Mouse (Mus musculus) liver, adult 2 months (tissue): ENCODE measurements at regions not wholly inside any gene's neighbourhood (a gene's known extent, or its start where the extent isn't known, plus 50 kb on each side); places are given as distances from the start of the nearest gene placed in this dataset.

Experiments used
- DNase-seq: peaks from one replicate; pipeline ENCODE4 v3.0.0-alpha.2; 2011; ENCODE audit warnings: low read depth, low spot score; ENCODE audit errors: extremely low read depth
- H3K27ac ChIP-seq: fragments of 200-500 bp; replicated peaks from 2 replicates; pipeline ENCODE4 v1.5.1; 2012; ENCODE audit warnings: low read depth, mild to moderate bottlenecking, control low read depth, inconsistent platforms, low read length; ENCODE audit not compliant: insufficient read depth
- H3K27me3 ChIP-seq: fragments of 200-500 bp; 2 replicates; pipeline ENCODE4 v1.6.1; 2012; ENCODE audit warnings: mild to moderate bottlenecking, moderate library complexity, low read length, inconsistent platforms; ENCODE audit not compliant: control insufficient read depth, insufficient read depth
- H3K36me3 ChIP-seq: fragments of 200-500 bp; 2 replicates; pipeline ENCODE4 v1.6.1; 2012; ENCODE audit warnings: low read length, inconsistent platforms; ENCODE audit not compliant: control insufficient read depth, insufficient read depth
- H3K4me1 ChIP-seq: fragments of 200-500 bp; 2 replicates; pipeline ENCODE4 v1.6.1; 2011; ENCODE audit warnings: low read length; ENCODE audit not compliant: control insufficient read depth, insufficient read depth
- H3K4me3 ChIP-seq: fragments of 200-500 bp; 2 replicates; pipeline ENCODE4 v1.5.1; 2011; ENCODE audit warnings: low read depth, mild to moderate bottlenecking, control low read depth, low read length, moderate library complexity; ENCODE audit not compliant: insufficient read depth
- H3K79me2 ChIP-seq: fragments of 200-500 bp; 2 replicates; pipeline ENCODE4 v1.6.1; 2012; ENCODE audit warnings: inconsistent platforms, mild to moderate bottlenecking, low read length, moderate library complexity; ENCODE audit not compliant: control insufficient read depth, insufficient read depth
- H3K9ac ChIP-seq: fragments of 200-500 bp; 2 replicates; pipeline ENCODE4 v1.6.1; 2012; ENCODE audit warnings: low read depth, mild to moderate bottlenecking, control low read depth, inconsistent platforms, low read length
- CTCF ChIP-seq: fragments of 200-500 bp; IDR thresholded peaks from 2 replicates; pipeline ENCODE4 v1.5.1; 2011; ENCODE audit warnings: low read depth, low read length, control low read depth
- POLR2A ChIP-seq: fragments of 200-500 bp; IDR thresholded peaks from 2 replicates; pipeline ENCODE4 v1.6.1; 2011; ENCODE audit warnings: low read length, control low read depth; ENCODE audit not compliant: insufficient read depth; ENCODE audit errors: extremely low read depth
- WGBS: fragments of 180-500 bp; shearing (Covaris S2); methylation state at CpG from one replicate; pipeline ENCODE4 v1.1.7; 2018; 5-methylcytosine and 5-hydroxymethylcytosine counted together

DNA sequence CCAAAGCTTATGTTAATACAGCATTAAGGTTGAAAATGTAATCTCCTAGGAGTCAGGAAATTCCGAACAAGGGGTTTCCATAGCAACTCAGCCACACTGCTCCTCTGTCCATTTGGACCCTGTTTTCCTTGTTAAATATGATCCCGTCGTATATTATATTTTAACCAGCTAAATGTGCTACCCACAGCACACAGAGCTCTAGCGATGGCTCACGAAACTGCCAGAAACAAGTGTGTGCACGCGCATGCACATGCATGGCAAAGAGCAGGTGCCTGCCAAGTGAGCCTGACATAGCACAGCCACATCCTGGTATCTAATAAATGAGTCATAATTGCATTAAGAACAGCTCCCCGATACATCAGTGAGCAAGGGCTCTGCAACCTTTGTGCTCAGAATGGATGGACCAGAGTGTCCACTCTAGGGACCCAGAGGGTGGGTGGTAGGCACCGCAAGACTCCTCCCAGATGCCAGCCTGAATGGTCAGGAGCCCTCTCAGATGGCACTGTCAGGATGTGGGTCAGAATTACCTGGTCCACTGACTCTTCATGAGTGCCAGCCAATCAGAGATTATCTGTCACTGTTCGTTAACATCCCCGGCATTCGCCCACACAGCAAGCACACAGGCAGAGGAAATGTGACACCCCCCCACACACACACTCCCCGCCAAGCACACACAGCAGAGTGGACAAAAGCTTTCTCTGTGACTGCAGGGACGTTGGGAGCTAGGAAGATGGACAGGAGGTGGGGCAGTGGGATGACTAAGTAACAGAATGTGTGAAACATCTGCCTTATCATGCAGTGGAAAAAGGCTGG is 272.8 kb upstream of the Zmiz1 start:
- Histone ChIP-seq H3K9ac (no peak overlapping the region), H3K4me1 (peaks cover 8% of the 10 kb centered on the region), H3K36me3 (no peaks in the 10 kb centered on the region), H3K27me3 (no peaks in the 10 kb centered on the region), H3K4me3 (no peak overlapping the region), H3K79me2 (no peaks in the 10 kb centered on the region), H3K27ac (no peak overlapping the region)
- DNase-seq: no peak
- WGBS: 79% methylated on average over 14 of the region's 14 CpGs
- TF ChIP-seq POLR2A (no peak), CTCF (no peak)

DNA sequence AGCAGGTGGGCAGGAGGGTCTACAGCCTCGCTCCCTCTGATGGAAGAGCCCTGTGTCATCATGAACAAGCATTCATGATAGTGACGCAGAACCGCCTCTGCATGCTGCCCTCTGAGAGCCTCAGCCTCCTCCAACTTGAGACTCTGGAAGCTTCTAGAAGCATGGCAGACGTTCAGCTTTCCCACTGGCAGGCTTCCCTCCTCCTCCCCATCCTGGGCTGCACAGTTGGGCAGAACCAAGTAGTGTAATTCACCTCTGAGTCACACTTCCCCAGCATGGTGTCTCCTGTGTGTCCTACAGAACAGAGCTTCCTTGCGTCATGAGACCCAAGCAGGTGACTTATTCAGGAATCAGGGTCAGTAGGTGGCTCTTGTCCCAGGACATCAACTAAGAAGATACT is 271.3 kb upstream of the Zmiz1 start:
- Histone ChIP-seq H3K27me3 (no peaks in the 10 kb centered on the region), H3K9ac (no peak overlapping the region)
- DNase-seq: no peak

DNA sequence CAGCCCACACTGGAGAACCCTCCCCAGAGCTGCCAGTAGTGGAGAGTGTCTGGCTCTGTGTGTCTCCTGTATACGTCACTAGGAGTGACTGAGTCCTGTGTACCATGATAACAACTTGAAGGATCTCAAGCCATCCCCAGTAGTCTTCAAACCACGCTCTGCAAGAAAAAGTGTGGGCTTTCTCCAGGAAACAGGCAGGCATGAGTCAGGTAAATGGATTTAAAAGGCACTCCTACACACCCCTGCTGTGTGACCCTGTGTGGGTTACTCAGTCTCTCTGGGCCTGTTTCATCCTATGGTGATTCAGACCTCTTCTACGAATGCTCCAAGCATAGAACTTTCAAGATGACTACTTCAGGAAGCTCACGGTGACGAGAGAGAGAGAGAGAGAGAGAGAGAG is 269.7 kb upstream of the Zmiz1 start:
- Histone ChIP-seq H3K79me2 (no peaks in the 10 kb centered on the region), H3K4me3 (no peak overlapping the region), H3K27me3 (no peaks in the 10 kb centered on the region), H3K4me1 (no peaks in the 10 kb centered on the region), H3K27ac (no peak overlapping the region), H3K36me3 (no peaks in the 10 kb centered on the region), H3K9ac (no peak overlapping the region)
- TF ChIP-seq CTCF: no peak
- TF ChIP-seq POLR2A: no peak
- WGBS: 90% methylated on average over 5 of the region's 5 CpGs
- DNase-seq: no peak

More for the DNA sequence above, 271.3 kb upstream of the Zmiz1 start:
- TF ChIP-seq CTCF (no peak), POLR2A (no peak)
- WGBS: 90% methylated on average over 5 of the region's 5 CpGs
- Histone ChIP-seq H3K79me2 (no peaks in the 10 kb centered on the region), H3K4me1 (peaks cover under 1% of the 10 kb centered on the region; the same call in 1 of the 2 replicates), H3K4me3 (no peak overlapping the region), H3K27ac (no peak overlapping the region), H3K36me3 (no peaks in the 10 kb centered on the region)

DNA sequence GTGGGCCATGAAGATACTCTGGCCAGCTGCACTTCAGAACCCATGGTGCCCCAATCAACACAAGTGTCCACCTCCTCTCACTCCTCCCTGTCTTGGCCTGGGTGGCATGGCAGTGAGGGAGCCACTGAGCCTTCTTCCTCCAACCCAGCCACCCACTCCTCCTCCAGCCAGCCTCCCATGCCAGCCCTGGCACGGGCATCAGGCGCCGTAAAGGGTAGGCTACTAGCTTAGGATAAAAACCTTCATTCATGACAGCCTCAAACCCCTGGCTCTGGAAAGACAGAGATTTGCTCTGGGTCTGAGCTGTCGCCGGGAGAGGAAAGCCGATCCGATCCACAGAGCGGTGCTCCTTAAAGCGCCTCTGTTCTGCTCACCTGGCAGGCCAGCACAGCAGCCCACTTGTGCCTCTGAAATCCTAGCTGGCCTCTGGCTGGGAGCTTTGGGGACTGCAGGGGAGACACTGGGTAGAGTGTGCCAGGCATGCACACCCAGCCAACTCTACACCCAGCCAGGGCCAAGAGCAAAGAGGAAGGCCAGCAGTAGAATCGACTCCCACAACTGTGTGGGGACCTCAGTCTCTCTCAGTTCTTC is 268.2 kb upstream of the Zmiz1 start:
- DNase-seq: no peak
- Histone ChIP-seq H3K4me1 (no peaks in the 10 kb centered on the region), H3K27me3 (no peaks in the 10 kb centered on the region), H3K36me3 (no peaks in the 10 kb centered on the region), H3K9ac (no peak overlapping the region), H3K79me2 (no peaks in the 10 kb centered on the region), H3K4me3 (no peak overlapping the region), H3K27ac (no peak overlapping the region)
- 93% methylated on average over 10 of the region's 10 CpGs for WGBS
- TF ChIP-seq CTCF (no peak), POLR2A (no peak)

DNA sequence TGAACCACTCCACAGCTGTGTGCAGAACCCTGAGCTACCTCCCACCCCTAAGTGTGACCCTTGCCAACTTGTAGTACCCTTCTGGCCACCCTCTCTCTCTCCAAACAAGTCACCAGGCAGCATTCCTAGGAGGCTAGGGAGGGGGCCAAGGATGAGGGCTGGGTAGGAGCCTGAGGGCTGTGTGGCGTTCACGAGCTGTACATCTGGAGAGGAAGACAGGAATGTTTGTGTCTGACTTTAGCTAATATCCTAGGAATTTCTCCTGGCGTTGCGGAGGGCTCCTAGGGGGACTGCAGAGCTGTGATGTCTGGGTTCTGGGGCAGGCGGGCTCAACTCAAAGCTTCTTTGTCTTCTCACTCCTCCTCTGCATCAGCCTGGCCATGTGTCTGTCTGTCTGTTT is 262.2 kb upstream of the Zmiz1 start:
- Histone ChIP-seq H3K9ac (no peak overlapping the region), H3K27ac (no peak overlapping the region), H3K4me3 (no peak overlapping the region), H3K36me3 (no peaks in the 10 kb centered on the region), H3K79me2 (no peaks in the 10 kb centered on the region), H3K4me1 (no peaks in the 10 kb centered on the region), H3K27me3 (no peaks in the 10 kb centered on the region)
- 73% methylated on average over 5 of the region's 5 CpGs for WGBS
- TF ChIP-seq POLR2A (no peak), CTCF (no peak)
- DNase-seq: no peak

DNA sequence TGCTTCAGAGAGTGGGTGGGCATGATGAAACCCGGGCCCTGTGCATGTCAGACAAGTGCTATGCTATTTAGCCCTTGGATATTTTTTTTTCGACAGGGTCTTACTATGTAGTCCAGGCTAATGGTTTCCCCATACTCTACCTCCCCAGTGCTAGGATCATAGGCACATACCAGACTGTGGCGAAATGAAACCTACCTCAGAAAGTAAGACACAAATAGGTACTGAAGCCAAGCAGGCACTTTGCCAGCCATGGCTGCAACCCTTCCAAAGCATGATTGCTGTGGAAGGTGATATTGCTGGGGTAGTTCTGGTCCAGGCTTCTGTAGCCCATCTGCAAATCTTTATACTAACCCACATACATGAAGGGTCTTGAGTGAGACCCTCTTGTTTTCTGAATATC is 259.1 kb upstream of the Zmiz1 start:
- no peak overlapping the region for H3K9ac ChIP-seq
- DNase-seq: peak; percentile 61
- TF ChIP-seq POLR2A: no peak
- no peak for TF ChIP-seq CTCF
- WGBS: 65% methylated on average over 3 of the region's 3 CpGs
- H3K4me1 ChIP-seq: no peaks in the 10 kb centered on the region
- no peaks in the 10 kb centered on the region for H3K79me2 ChIP-seq
- no peaks in the 10 kb centered on the region for H3K36me3 ChIP-seq
- H3K4me3 ChIP-seq: no peak overlapping the region
- H3K27me3 ChIP-seq: no peaks in the 10 kb centered on the region
- no peak overlapping the region for H3K27ac ChIP-seq
